Mouse (Mus musculus) limb, embryonic 15.5 days (tissue): Measurements from ENCODE around the gene Fbxw21. TPM values are rescaled to one million over a fixed set of nuclear protein-coding genes. Genes with fewer than 3 reads are reported as not detected.

Experiments used
- ATAC-seq: fragments of 200-750 bp; cut with Nextera tagmentation; 2 replicates; pipeline ENCODE4 v1.8.0; 2017; ENCODE audit warnings: low read depth, moderate TSS enrichment; ENCODE audit not compliant: insufficient number of reproducible peaks, low FRiP score, low TSS enrichment
- H3K27ac ChIP-seq: fragments of 300-500 bp; sonication (generic); 2 replicates; pipeline ENCODE4 v1.5.1; 2015; ENCODE audit warnings: moderate library complexity, mild to moderate bottlenecking, inconsistent platforms
- H3K27me3 ChIP-seq: fragments of 300-500 bp; sonication (generic); 2 replicates; pipeline ENCODE4 v1.6.1; 2015; ENCODE audit warnings: inconsistent platforms
- H3K36me3 ChIP-seq: fragments of 300-500 bp; sonication (generic); 2 replicates; pipeline ENCODE4 v1.6.1; 2015; ENCODE audit warnings: inconsistent platforms
- H3K4me1 ChIP-seq: fragments of 300-500 bp; sonication (generic); 2 replicates; pipeline ENCODE4 v1.6.1; 2015; ENCODE audit warnings: inconsistent platforms
- H3K4me2 ChIP-seq: fragments of 300-500 bp; sonication (generic); 2 replicates; pipeline ENCODE4 v1.6.1; 2015; ENCODE audit warnings: mild to moderate bottlenecking, inconsistent platforms
- H3K4me3 ChIP-seq: fragments of 300-500 bp; sonication (generic); 2 replicates; pipeline ENCODE4 v1.5.1; 2015; ENCODE audit warnings: mild to moderate bottlenecking, inconsistent platforms
- H3K9ac ChIP-seq: fragments of 300-500 bp; sonication (generic); 2 replicates; pipeline ENCODE4 v1.6.1; 2015; ENCODE audit warnings: inconsistent platforms
- H3K9me3 ChIP-seq: fragments of 300-500 bp; sonication (generic); 2 replicates; pipeline ENCODE4 v1.6.1; 2016; ENCODE audit warnings: inconsistent platforms
- WGBS: fragments of 180-500 bp; shearing (Covaris S2); methylation state at CpG from one replicate; pipeline ENCODE4 v1.1.7; 2015; 5-methylcytosine and 5-hydroxymethylcytosine counted together
- polyA plus RNA-seq: library from polyadenylated mRNA; unstranded; fragments of >200 nt; fragmentation: Nextera tagmentation; extraction: Ambion mirVana; gene quantifications from 2 replicates; pipeline ENCODE4 v1.2.1, GENCODE M21; 2015

Gene Fbxw21
- polyA plus RNA-seq, 1 experiment from 2014 or later = not detected

GRCm38 (mm10) chr9:109111101-109111500 lies 50.7 kb downstream of the Fbxw21 start:
- no peak overlapping the region for H3K27ac ChIP-seq
- H3K4me2 ChIP-seq = no peak overlapping the region
- no peak overlapping the region for H3K4me3 ChIP-seq
- no peak overlapping the region for H3K9ac ChIP-seq
- H3K4me1 ChIP-seq = 0 out of 2 replicates have a peak, but pooled peaks cover 5% of the 10 kb centered on the region
- H3K9me3 ChIP-seq = no peaks in the 10 kb centered on the region
- H3K36me3 ChIP-seq = peaks cover 90% of the 10 kb centered on the region
- H3K27me3 ChIP-seq = no peaks in the 10 kb centered on the region
- WGBS = 75% methylated on average over 4 of the region's 4 CpGs
- ATAC-seq = no peak

GRCm38 (mm10) chr9:109110240-109110639 lies 51.6 kb downstream of the Fbxw21 start:
- Histone ChIP-seq H3K27ac (no peak overlapping the region), H3K4me2 (no peak overlapping the region), H3K36me3 (peaks cover 90% of the 10 kb centered on the region), H3K4me1 (peaks cover 12% of the 10 kb centered on the region; the same call in 1 of the 2 replicates), H3K9me3 (no peaks in the 10 kb centered on the region), H3K9ac (no peak overlapping the region), H3K27me3 (no peaks in the 10 kb centered on the region), H3K4me3 (no peak overlapping the region)
- no peak for ATAC-seq
- 92% methylated on average over 11 of the region's 11 CpGs for WGBS

GRCm38 (mm10) chr9:109107341-109107740 lies 54.5 kb downstream of the Fbxw21 start:
- Histone ChIP-seq H3K4me2 (no peak overlapping the region), H3K4me1 (peaks cover 23% of the 10 kb centered on the region), H3K27me3 (no peaks in the 10 kb centered on the region), H3K36me3 (peaks cover 85% of the 10 kb centered on the region), H3K4me3 (no peak overlapping the region), H3K9me3 (no peaks in the 10 kb centered on the region), H3K27ac (no peak overlapping the region), H3K9ac (no peak overlapping the region)
- no peak for ATAC-seq
- 20% methylated on average over 5 of the region's 6 CpGs for WGBS

- Histone ChIP-seq H3K27me3 (no peaks in the 10 kb centered on the region), H3K4me2 (no peak overlapping the region), H3K9me3 (no peaks in the 10 kb centered on the region), H3K4me3 (no peak overlapping the region), H3K9ac (no peak overlapping the region), H3K4me1 (peaks cover 23% of the 10 kb centered on the region), H3K27ac (no peak overlapping the region), H3K36me3 (peaks cover 80% of the 10 kb centered on the region)
- ATAC-seq = no peak
- WGBS = 92% methylated on average over 12 of the region's 12 CpGs
Measured at GRCm38 (mm10) chr9:109105648-109106047, 56.2 kb downstream of the Fbxw21 start.

- Histone ChIP-seq H3K4me3 (no peak overlapping the region), H3K9me3 (no peaks in the 10 kb centered on the region), H3K27me3 (no peaks in the 10 kb centered on the region), H3K27ac (no peak overlapping the region; the same call in 1 of the 2 replicates), H3K4me2 (no peak overlapping the region), H3K4me1 (peaks cover 23% of the 10 kb centered on the region), H3K9ac (no peak overlapping the region), H3K36me3 (peaks cover 78% of the 10 kb centered on the region)
- 67% methylated on average over 12 of the region's 12 CpGs for WGBS
- 0 out of 2 replicates have a peak, but pooled peaks have one; percentile 13 for ATAC-seq
Measured at GRCm38 (mm10) chr9:109105011-109105410, 56.8 kb downstream of the Fbxw21 start.

GRCm38 (mm10) chr9:109104083-109104482 lies 57.8 kb downstream of the Fbxw21 start:
- 86% methylated on average over 9 of the region's 9 CpGs for WGBS
- H3K4me3 ChIP-seq = no peak overlapping the region
- peaks cover 30% of the 10 kb centered on the region for H3K4me1 ChIP-seq
- H3K9me3 ChIP-seq = no peaks in the 10 kb centered on the region
- H3K27me3 ChIP-seq = no peaks in the 10 kb centered on the region
- no peak overlapping the region for H3K9ac ChIP-seq
- H3K27ac ChIP-seq = no peak overlapping the region
- ATAC-seq = no peak
- H3K4me2 ChIP-seq = no peak overlapping the region
- H3K36me3 ChIP-seq = peaks cover 71% of the 10 kb centered on the region

GRCm38 (mm10) chr9:109103250-109103649 lies 58.6 kb downstream of the Fbxw21 start:
- no peak overlapping the region for H3K4me2 ChIP-seq
- H3K9ac ChIP-seq = no peak overlapping the region
- no peak overlapping the region for H3K27ac ChIP-seq
- H3K4me1 ChIP-seq = peaks cover 39% of the 10 kb centered on the region
- H3K36me3 ChIP-seq = peaks cover 62% of the 10 kb centered on the region
- no peaks in the 10 kb centered on the region for H3K9me3 ChIP-seq
- H3K27me3 ChIP-seq = no peaks in the 10 kb centered on the region
- no peak overlapping the region for H3K4me3 ChIP-seq
- 74% methylated on average over 7 of the region's 7 CpGs for WGBS
- no peak for ATAC-seq

- 89% methylated on average over 3 of the region's 3 CpGs for WGBS
Measured at GRCm38 (mm10) chr9:109102541-109102940, 59.3 kb downstream of the Fbxw21 start.

GRCm38 (mm10) chr9:109101933-109102445 lies 59.9 kb downstream of the Fbxw21 start:
- WGBS = 88% methylated on average over 5 of the region's 5 CpGs
- Histone ChIP-seq H3K4me1 (peaks cover 50% of the 10 kb centered on the region), H3K36me3 (peaks cover 56% of the 10 kb centered on the region), H3K9ac (no peak overlapping the region), H3K4me3 (no peak overlapping the region), H3K9me3 (no peaks in the 10 kb centered on the region), H3K27ac (no peak overlapping the region), H3K4me2 (no peak overlapping the region), H3K27me3 (no peaks in the 10 kb centered on the region)
- no peak for ATAC-seq

More at GRCm38 (mm10) chr9:109102541-109102940, 59.3 kb downstream of the Fbxw21 start:
- no peak for ATAC-seq
- H3K36me3 ChIP-seq = peaks cover 56% of the 10 kb centered on the region
- H3K4me2 ChIP-seq = no peak overlapping the region
- peaks cover 46% of the 10 kb centered on the region for H3K4me1 ChIP-seq
- H3K4me3 ChIP-seq = no peak overlapping the region
- H3K27ac ChIP-seq = no peak overlapping the region
- no peak overlapping the region for H3K9ac ChIP-seq
- no peaks in the 10 kb centered on the region for H3K27me3 ChIP-seq
- no peaks in the 10 kb centered on the region for H3K9me3 ChIP-seq

GRCm38 (mm10) chr9:109100307-109100928 lies 61.4 kb downstream of the Fbxw21 start:
- Histone ChIP-seq H3K36me3 (peaks cover 41% of the 10 kb centered on the region), H3K4me2 (no peak overlapping the region), H3K9ac (no peak overlapping the region), H3K27ac (no peak overlapping the region), H3K4me1 (peaks cover 50% of the 10 kb centered on the region), H3K9me3 (no peaks in the 10 kb centered on the region), H3K27me3 (no peaks in the 10 kb centered on the region), H3K4me3 (no peak overlapping the region)
- 84% methylated on average over 20 of the region's 20 CpGs for WGBS
- ATAC-seq = no peak

- H3K4me1 ChIP-seq = peaks cover 49% of the 10 kb centered on the region
- H3K27ac ChIP-seq = peak overlapping the region; percentile 100
- peak overlapping the region; percentile 8 for H3K4me3 ChIP-seq
- H3K4me2 ChIP-seq = peak overlapping the region; percentile 81
- WGBS = 34% methylated on average over 6 of the region's 6 CpGs
- no peaks in the 10 kb centered on the region for H3K27me3 ChIP-seq
- ATAC-seq = 0 out of 2 replicates have a peak, but pooled peaks have one; percentile 16
- peaks cover 32% of the 10 kb centered on the region for H3K36me3 ChIP-seq
- H3K9me3 ChIP-seq = no peaks in the 10 kb centered on the region
- no peak overlapping the region for H3K9ac ChIP-seq
Measured at GRCm38 (mm10) chr9:109098969-109099368, 62.9 kb downstream of the Fbxw21 start.

GRCm38 (mm10) chr9:109098366-109098765 lies 63.5 kb downstream of the Fbxw21 start:
- peaks cover 26% of the 10 kb centered on the region for H3K36me3 ChIP-seq
- H3K4me1 ChIP-seq = peaks cover 52% of the 10 kb centered on the region
- no peaks in the 10 kb centered on the region for H3K27me3 ChIP-seq
- H3K9ac ChIP-seq = no peak overlapping the region
- peak overlapping the region; percentile 81 for H3K4me2 ChIP-seq
- peak overlapping the region; percentile 11 for H3K4me3 ChIP-seq
- WGBS = 80% methylated on average over 8 of the region's 8 CpGs
- H3K9me3 ChIP-seq = no peaks in the 10 kb centered on the region
- H3K27ac ChIP-seq = peak overlapping the region; percentile 100
- ATAC-seq = no peak
